Mouse (Mus musculus) cerebellum, adult 2 months (tissue): ENCODE measurements around the gene Hpcal4.

ENCODE experiments used
- CTCF ChIP-seq: fragments of 200-500 bp; IDR thresholded peaks from 2 replicates; pipeline ENCODE4 v1.5.1; 2011; ENCODE audit warnings: low read depth, mild to moderate bottlenecking, control low read depth, low read length, moderate library complexity, borderline replicate concordance; ENCODE audit not compliant: insufficient read depth
- POLR2A ChIP-seq: fragments of 200-500 bp; IDR thresholded peaks from 2 replicates; pipeline ENCODE4 v1.6.1; 2011; ENCODE audit warnings: low read length, control low read depth, borderline replicate concordance; ENCODE audit not compliant: insufficient read depth

- no peak for TF ChIP-seq CTCF
- TF ChIP-seq POLR2A = no peak
Measured at GRCm38 (mm10) chr4:123155840-123156239, 27.2 kb upstream of the Hpcal4 start.
